Mouse (Mus musculus) spleen, postnatal 4 days (tissue): ENCODE results near the gene Ttc39b.

Source experiments
- DNase-seq, 2 experiments: peaks; one replicate each; pipeline ENCODE4 v3.0.0; 2022; ENCODE audit warnings: low spot score in 2 of 2

The Ttc39b gene

GRCm38 (mm10) chr4:83323910-83324684 lies at the start of gene Ttc39b:
Gene Ttc39b (minus strand): TSS chr4:83324255.
- peak; percentile 98 to 99 for DNase-seq

GRCm38 (mm10) chr4:83373381-83373780 lies 49.3 kb upstream of the Ttc39b start:
- no peak for DNase-seq

GRCm38 (mm10) chr4:83357738-83358137 lies 33.7 kb upstream of the Ttc39b start:
- no peak for DNase-seq

- no peak for DNase-seq
These were observed 30.7 kb upstream of the Ttc39b start for GRCm38 (mm10) chr4:83354786-83355185.

- no peak for DNase-seq
These were observed 29.9 kb upstream of the Ttc39b start for GRCm38 (mm10) chr4:83353949-83354348.

GRCm38 (mm10) chr4:83353276-83353675 lies 29.2 kb upstream of the Ttc39b start:
- no peak for DNase-seq

GRCm38 (mm10) chr4:83350719-83351118 lies 26.7 kb upstream of the Ttc39b start:
- DNase-seq = no peak

GRCm38 (mm10) chr4:83348970-83349369 lies 24.9 kb upstream of the Ttc39b start:
- DNase-seq = no peak

GRCm38 (mm10) chr4:83343895-83344294 lies 19.8 kb upstream of the Ttc39b start:
- DNase-seq = no peak

- DNase-seq = no peak
These were observed 19.2 kb upstream of the Ttc39b start for GRCm38 (mm10) chr4:83343146-83343823.

GRCm38 (mm10) chr4:83342268-83342970 lies 18.4 kb upstream of the Ttc39b start:
- DNase-seq = no peak

- DNase-seq = no peak
These were observed 15.3 kb upstream of the Ttc39b start for GRCm38 (mm10) chr4:83339393-83339792.

GRCm38 (mm10) chr4:83337717-83338116 lies 13.7 kb upstream of the Ttc39b start:
- no peak for DNase-seq

- no peak for DNase-seq
These were observed 6.3 kb upstream of the Ttc39b start for GRCm38 (mm10) chr4:83330369-83330768.

GRCm38 (mm10) chr4:83329615-83330014 lies 5.6 kb upstream of the Ttc39b start:
- DNase-seq = no peak

GRCm38 (mm10) chr4:83328026-83328945 lies 4.2 kb upstream of the Ttc39b start:
- DNase-seq = no peak

- DNase-seq = no peak
These were observed 3.5 kb upstream of the Ttc39b start for GRCm38 (mm10) chr4:83327526-83327925.

- no peak for DNase-seq
These were observed 1.3 kb upstream of the Ttc39b start for GRCm38 (mm10) chr4:83325366-83325765.

- DNase-seq = peak; percentile 72 to 86
These were observed 703 bp downstream of the Ttc39b start for GRCm38 (mm10) chr4:83323201-83323903.

GRCm38 (mm10) chr4:83319736-83320135 lies 4.3 kb downstream of the Ttc39b start:
- no peak for DNase-seq

GRCm38 (mm10) chr4:83318758-83319157 lies 5.3 kb downstream of the Ttc39b start:
- DNase-seq = no peak
